Mouse (Mus musculus) kidney, adult 2 months (tissue): Measurements from ENCODE around the gene Abi3bp. TPM values are rescaled to one million over a fixed set of nuclear protein-coding genes. Genes with fewer than 3 reads are reported as not detected.

ENCODE experiments used
- DNase-seq: peaks from one replicate; pipeline ENCODE4 v3.0.0; 2021
- H3K27ac ChIP-seq: fragments of 200-500 bp; 2 replicates; pipeline ENCODE4 v1.5.1; 2012; ENCODE audit warnings: low read depth, low read length, control low read depth, inconsistent platforms; ENCODE audit not compliant: insufficient read depth
- H3K27me3 ChIP-seq: fragments of 200-500 bp; replicated peaks from 2 replicates; pipeline ENCODE4 v1.6.1; 2012; ENCODE audit warnings: mild to moderate bottlenecking, moderate library complexity, low read length, inconsistent platforms; ENCODE audit not compliant: control insufficient read depth, insufficient read depth
- H3K36me3 ChIP-seq: fragments of 200-500 bp; 2 replicates; pipeline ENCODE4 v1.6.1; 2012; ENCODE audit warnings: mild to moderate bottlenecking, moderate library complexity, low read length, inconsistent platforms; ENCODE audit not compliant: control insufficient read depth, insufficient read depth
- H3K4me1 ChIP-seq: fragments of 200-500 bp; 2 replicates; pipeline ENCODE4 v1.6.1; 2011; ENCODE audit warnings: low read length; ENCODE audit not compliant: control insufficient read depth, insufficient read depth
- H3K4me3 ChIP-seq: fragments of 200-500 bp; 2 replicates; pipeline ENCODE4 v1.5.1; 2011; ENCODE audit warnings: mild to moderate bottlenecking, low read depth, low read length, control low read depth; ENCODE audit not compliant: insufficient read depth
- CTCF ChIP-seq: fragments of 200-500 bp; conservative IDR thresholded peaks from 2 replicates; pipeline ENCODE4 v1.5.1; 2011; ENCODE audit warnings: low read depth, mild to moderate bottlenecking, control low read depth, low read length, moderate library complexity, mixed read lengths; ENCODE audit not compliant: insufficient read depth, insufficient read length
- POLR2A ChIP-seq: fragments of 200-500 bp; IDR thresholded peaks from one replicate; pipeline ENCODE4 v1.6.1; 2011; ENCODE audit warnings: low read depth, low read length, control low read depth
- WGBS: fragments of 180-500 bp; shearing (Covaris S2); methylation state at CpG from one replicate; pipeline ENCODE4 v1.1.7; 2018; 5-methylcytosine and 5-hydroxymethylcytosine counted together
- polyA plus RNA-seq: library from polyadenylated mRNA; depleted of rRNA; stranded (reverse); fragments of >200 nt; gene quantifications from 2 replicates; pipeline ENCODE4 v1.2.3, GENCODE M21; 2012

Abi3bp gene
- polyA plus RNA-seq, 1 experiment = 5.2 TPM

- H3K4me3 ChIP-seq = no peak overlapping the region
- no peaks in the 10 kb centered on the region for H3K36me3 ChIP-seq
- H3K27me3 ChIP-seq = no peaks in the 10 kb centered on the region
- H3K4me1 ChIP-seq = no peaks in the 10 kb centered on the region
- no peak overlapping the region for H3K27ac ChIP-seq
- TF ChIP-seq POLR2A (no peak), CTCF (no peak)
- DNase-seq = no peak
- WGBS = 89% methylated on average over 3 of the region's 3 CpGs
Observed at GRCm38 (mm10) chr16:56490861-56491260, 13.2 kb downstream of the Abi3bp start.

- Histone ChIP-seq H3K4me3 (no peak overlapping the region), H3K36me3 (no peaks in the 10 kb centered on the region), H3K4me1 (no peaks in the 10 kb centered on the region), H3K27me3 (no peaks in the 10 kb centered on the region), H3K27ac (peak overlapping the region; percentile 56; the same call in 1 of the 2 replicates)
- TF ChIP-seq POLR2A (no peak), CTCF (no peak)
- WGBS = 66% methylated on average over 4 of the region's 4 CpGs
- peak; percentile 26 for DNase-seq
Observed at GRCm38 (mm10) chr16:56495266-56495665, 17.6 kb downstream of the Abi3bp start.

GRCm38 (mm10) chr16:56496743-56497142 is 19.1 kb downstream of the Abi3bp start:
- no peak for DNase-seq
- Histone ChIP-seq H3K4me1 (no peaks in the 10 kb centered on the region; the same call in 1 of the 2 replicates), H3K27me3 (no peaks in the 10 kb centered on the region), H3K4me3 (no peak overlapping the region), H3K36me3 (no peaks in the 10 kb centered on the region), H3K27ac (no peak overlapping the region)
- TF ChIP-seq CTCF (no peak), POLR2A (no peak)
- 64% methylated on average over 4 of the region's 4 CpGs for WGBS

GRCm38 (mm10) chr16:56498680-56499079 is 21.0 kb downstream of the Abi3bp start:
- TF ChIP-seq CTCF (no peak), POLR2A (no peak)
- no peaks in the 10 kb centered on the region for H3K27me3 ChIP-seq
- H3K27ac ChIP-seq = no peak overlapping the region
- WGBS = 58% methylated on average over 1 of the region's 1 CpGs
- no peaks in the 10 kb centered on the region for H3K36me3 ChIP-seq
- no peak for DNase-seq
- H3K4me3 ChIP-seq = no peak overlapping the region
- H3K4me1 ChIP-seq = no peaks in the 10 kb centered on the region; the same call in 1 of the 2 replicates

- no peaks in the 10 kb centered on the region for H3K27me3 ChIP-seq
- DNase-seq = no peak
- 59% methylated on average over 3 of the region's 3 CpGs for WGBS
- no peaks in the 10 kb centered on the region; the same call in 1 of the 2 replicates for H3K4me1 ChIP-seq
- H3K4me3 ChIP-seq = no peak overlapping the region
- no peaks in the 10 kb centered on the region for H3K36me3 ChIP-seq
- H3K27ac ChIP-seq = no peak overlapping the region
- TF ChIP-seq POLR2A = no peak
- TF ChIP-seq CTCF = peak; percentile 59
Observed at GRCm38 (mm10) chr16:56500441-56500840, 22.8 kb downstream of the Abi3bp start.

GRCm38 (mm10) chr16:56501101-56501500 is 23.4 kb downstream of the Abi3bp start:
- no peaks in the 10 kb centered on the region for H3K27me3 ChIP-seq
- TF ChIP-seq POLR2A (no peak), CTCF (no peak)
- no peak for DNase-seq
- no peak overlapping the region for H3K4me3 ChIP-seq
- H3K36me3 ChIP-seq = no peaks in the 10 kb centered on the region
- WGBS = 54% methylated on average over 6 of the region's 6 CpGs
- no peak overlapping the region for H3K27ac ChIP-seq
- H3K4me1 ChIP-seq = no peaks in the 10 kb centered on the region; the same call in 1 of the 2 replicates

- Histone ChIP-seq H3K36me3 (no peaks in the 10 kb centered on the region), H3K4me1 (no peaks in the 10 kb centered on the region; the same call in 1 of the 2 replicates), H3K27ac (no peak overlapping the region), H3K4me3 (no peak overlapping the region), H3K27me3 (no peaks in the 10 kb centered on the region)
- WGBS = 17% methylated on average over 2 of the region's 2 CpGs
- DNase-seq = peak; percentile 81
- TF ChIP-seq POLR2A = no peak
- TF ChIP-seq CTCF = no peak
Observed at GRCm38 (mm10) chr16:56501513-56501912, 23.8 kb downstream of the Abi3bp start.
